Mouse (Mus musculus) gastrocnemius, adult 2 months (tissue): ENCODE data around the gene Rdh7. TPM values are rescaled to one million over a fixed set of nuclear protein-coding genes. Genes with fewer than 3 reads are reported as not detected.
"Not testable (repeated sequence)": the region's sequence is repeated elsewhere in the genome, so short reads cannot be mapped to it uniquely, and the experiment has no call there.

Source experiments
- DNase-seq: peaks from one replicate; pipeline ENCODE4 v3.0.0; 2022
- H3K27ac ChIP-seq: fragments of 200-600 bp; 2 replicates; pipeline ENCODE4 v1.8.1; 2022; ENCODE audit warnings: mild to moderate bottlenecking
- H3K4me3 ChIP-seq: fragments of 200-600 bp; 2 replicates; pipeline ENCODE4 v1.8.1; 2022; ENCODE audit warnings: mild to moderate bottlenecking, moderate library complexity
- CTCF ChIP-seq: fragments of 200-600 bp; IDR thresholded peaks from 2 replicates; pipeline ENCODE4 v1.8.1; 2022; ENCODE audit warnings: antibody characterized with exemption, mild to moderate bottlenecking, moderate library complexity
- intact Hi-C: fragments of 180-260 bp; cut with DNase I; formaldehyde crosslinking; loops from one replicate; pipeline ENCODE4 v1.15.1; 2025
- long read RNA-seq, 2 experiments: library from polyadenylated mRNA; stranded (forward); transcript quantifications; one replicate each; pipeline ENCODE4 v2.0.0; 2021
- total RNA-seq, 2 experiments: library from RNA; stranded (reverse); gene quantifications; 2 replicates each; pipeline ENCODE4 v1.2.3; 2021

Gene Rdh7
- total RNA-seq = not detected
- long read RNA-seq, experiment 1 = 0 reads
- long read RNA-seq, experiment 2 = 0 reads

DNA sequence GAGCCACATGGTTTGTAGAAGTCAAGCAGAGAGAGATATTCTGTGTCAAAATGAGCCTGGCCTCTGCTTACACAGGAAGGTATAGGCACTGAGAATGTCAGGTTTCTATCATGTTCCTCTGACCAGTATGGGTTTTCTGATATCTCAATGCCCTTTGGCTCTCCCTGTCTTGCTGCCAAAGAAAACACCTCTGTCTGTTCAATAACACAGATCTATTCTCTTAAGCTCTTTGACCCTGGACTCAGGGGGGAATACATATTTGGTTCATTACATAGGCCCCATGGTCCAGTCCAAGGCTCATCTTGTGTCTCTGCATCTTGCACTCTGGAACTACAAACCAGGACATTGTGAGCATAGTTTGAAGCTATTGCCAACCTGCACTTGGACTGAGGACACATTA lies at the start of gene Rdh7:
Gene Rdh7, minus strand, starts transcription at position 213 of the 400 bp plus-strand sequence.
- TF ChIP-seq CTCF = no peak
- DNase-seq = no peak
- intact Hi-C loops = no loop called here
- Histone ChIP-seq H3K27ac (no peak within 1 kb of the TSS), H3K4me3 (no peak within 1 kb of the TSS)

GRCm38 (mm10) chr10:127937428-127938010 lies 48.9 kb upstream of the Rdh7 start:
- peak; percentile 70 for TF ChIP-seq CTCF
- Histone ChIP-seq H3K27ac (peak overlapping the region; percentile 61), H3K4me3 (peak overlapping the region; percentile 45)
- intact Hi-C loops = loop anchor here (1.0 to 5.0 kb wide), 4 partner anchors 199 to 365 kb away; partner anchors contain the start of gene Zbtb39
- peak; percentile 62 for DNase-seq

DNA sequence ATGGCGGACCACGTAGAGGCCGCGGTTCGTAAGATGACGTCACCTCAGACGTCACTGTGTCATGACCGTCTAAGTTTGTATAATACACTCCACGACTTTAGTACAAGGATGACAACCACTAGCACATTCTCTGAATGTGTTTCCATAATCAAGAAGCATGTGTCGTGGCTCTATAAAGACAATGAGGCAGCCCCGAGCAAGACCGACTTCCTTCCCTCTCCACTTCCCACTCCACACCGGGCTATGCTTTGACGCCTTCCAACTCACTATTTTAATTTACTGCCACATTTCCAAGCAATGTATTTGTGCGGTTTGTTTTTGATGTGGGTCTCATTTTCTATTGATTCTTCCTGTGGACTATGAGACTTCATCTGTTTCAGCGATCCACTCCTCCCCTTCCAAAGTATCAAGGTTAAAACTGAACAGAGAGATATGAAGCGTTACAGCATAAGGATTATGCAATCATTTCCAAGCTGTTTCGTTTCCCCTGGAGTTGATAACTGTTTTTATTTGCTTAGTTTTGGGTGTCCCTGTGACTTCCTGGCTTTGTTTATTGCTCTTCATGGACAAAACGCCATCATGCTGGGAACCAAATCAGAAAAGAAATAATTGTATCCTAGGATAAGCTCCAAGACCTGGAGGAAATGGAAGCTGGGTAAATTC lies 48.3 kb upstream of the Rdh7 start:
- TF ChIP-seq CTCF = no peak

DNA sequence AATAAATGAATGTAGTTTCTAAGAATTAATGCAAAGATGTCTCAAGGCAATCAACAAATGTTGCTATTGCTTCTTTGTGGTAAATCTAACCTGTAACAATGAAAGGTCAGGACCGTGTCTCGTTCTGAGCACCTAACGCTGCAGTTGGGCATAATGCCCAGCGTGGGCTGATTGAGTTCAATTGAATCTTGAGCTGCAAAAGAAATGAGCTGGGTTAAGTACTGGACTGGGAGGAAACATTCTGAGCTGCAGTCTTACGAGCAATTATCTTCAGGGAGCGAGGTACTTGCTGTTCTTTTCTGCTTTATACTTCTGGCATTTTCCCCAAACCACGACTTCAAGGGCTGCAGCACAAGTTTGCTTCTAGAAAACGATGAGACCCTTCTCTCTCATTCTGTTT lies 47.7 kb upstream of the Rdh7 start:
- H3K27ac ChIP-seq = no peak overlapping the region
- intact Hi-C loops = loop anchor here (2.0 to 5.0 kb wide), 3 partner anchors 197 to 364 kb away; partner anchors contain the start of gene Zbtb39
- H3K4me3 ChIP-seq = no peak overlapping the region
- no peak for DNase-seq
- no peak for TF ChIP-seq CTCF

More for the DNA sequence above, 48.3 kb upstream of the Rdh7 start:
- no peak for DNase-seq
- H3K27ac ChIP-seq = peak overlapping the region; percentile 61
- H3K4me3 ChIP-seq = peak overlapping the region; percentile 45
- intact Hi-C loops = loop anchor here (1.0 to 5.0 kb wide), 4 partner anchors 198 to 365 kb away; partner anchors contain the start of gene Zbtb39

DNA sequence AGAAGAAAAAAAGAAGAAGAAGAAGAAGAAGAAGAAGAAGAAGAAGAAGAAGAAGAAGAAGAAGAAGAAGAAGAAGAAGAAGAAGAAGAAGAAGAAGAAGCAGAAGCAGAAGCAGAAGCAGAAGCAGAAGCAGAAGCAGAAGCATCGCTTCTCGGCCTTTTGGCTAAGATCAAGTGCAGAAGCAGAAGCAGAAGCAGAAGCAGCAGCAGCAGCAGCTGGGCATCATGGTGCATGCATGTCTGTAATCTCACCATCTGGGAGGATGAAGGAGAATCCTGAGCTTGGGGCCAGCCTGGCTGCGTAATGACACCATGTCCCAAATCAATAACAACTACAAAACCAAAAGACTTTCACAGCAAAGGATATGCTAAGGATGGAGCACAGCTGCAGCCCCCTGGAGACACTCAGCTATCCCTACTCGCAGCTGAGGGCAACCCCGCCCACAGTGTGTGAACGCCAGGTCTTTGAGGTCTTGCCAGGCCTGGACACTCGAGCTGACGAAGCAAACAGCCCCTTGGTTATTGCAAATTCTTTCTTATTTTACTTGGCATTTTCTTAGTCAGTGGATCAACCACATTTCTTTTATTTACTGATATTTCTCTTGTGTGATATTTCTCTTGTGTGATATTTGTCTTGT lies 43.8 kb upstream of the Rdh7 start:
- intact Hi-C loops = no loop called here
- TF ChIP-seq CTCF = no peak
- H3K4me3 ChIP-seq = no peak overlapping the region
- H3K27ac ChIP-seq = no peak overlapping the region
- peak; percentile 66 for DNase-seq

- DNase-seq = no peak
- no peak for TF ChIP-seq CTCF
- no peak overlapping the region for H3K4me3 ChIP-seq
- intact Hi-C loops = no loop called here
- H3K27ac ChIP-seq = no peak overlapping the region
Measured at GRCm38 (mm10) chr10:127927737-127928136, 39.1 kb upstream of the Rdh7 start.

DNA sequence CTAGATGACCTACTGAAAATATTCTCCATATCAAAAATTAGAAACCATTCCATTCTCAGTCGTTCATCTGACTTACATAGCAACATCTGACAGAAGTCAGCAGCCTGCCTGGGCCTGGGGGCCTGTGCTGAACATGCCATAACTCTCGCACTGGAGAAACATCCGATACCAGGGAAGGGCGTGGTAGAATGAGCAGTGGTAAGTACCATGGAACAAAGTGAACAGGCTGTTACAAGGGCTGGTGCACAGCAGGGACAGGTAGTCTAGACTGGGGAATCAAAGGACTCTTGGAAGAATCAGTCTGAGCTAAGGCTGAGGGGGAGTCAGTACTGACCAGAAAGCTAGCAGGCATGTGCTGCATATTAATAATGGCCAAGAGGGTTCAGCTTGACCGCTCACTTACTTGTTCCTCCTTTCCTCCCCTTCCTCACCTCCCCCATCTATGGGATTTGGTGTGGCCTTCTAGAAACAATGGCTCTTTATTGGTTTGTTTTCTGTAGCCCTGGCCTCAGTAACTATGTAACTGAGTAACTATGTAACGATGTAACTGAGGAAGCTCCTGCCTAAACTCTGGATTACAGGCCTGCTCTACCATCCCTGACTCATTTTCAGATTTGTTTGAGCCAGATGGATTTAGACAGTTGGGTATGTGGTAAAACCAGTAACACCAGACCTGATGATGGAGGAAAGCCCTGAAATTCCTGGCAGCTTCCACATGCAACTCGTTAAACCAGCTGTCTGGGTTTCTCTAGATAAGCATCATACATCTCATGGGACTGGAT lies 36.2 kb upstream of the Rdh7 start:
- intact Hi-C loops = no loop called here
- TF ChIP-seq CTCF = no peak
- H3K27ac ChIP-seq = no peak overlapping the region
- DNase-seq = no peak
- no peak overlapping the region for H3K4me3 ChIP-seq

- H3K4me3 ChIP-seq = no peak overlapping the region
- no peak for TF ChIP-seq CTCF
- intact Hi-C loops = no loop called here
- H3K27ac ChIP-seq = no peak overlapping the region
- no peak for DNase-seq
Measured at GRCm38 (mm10) chr10:127923024-127923423, 34.4 kb upstream of the Rdh7 start.

DNA sequence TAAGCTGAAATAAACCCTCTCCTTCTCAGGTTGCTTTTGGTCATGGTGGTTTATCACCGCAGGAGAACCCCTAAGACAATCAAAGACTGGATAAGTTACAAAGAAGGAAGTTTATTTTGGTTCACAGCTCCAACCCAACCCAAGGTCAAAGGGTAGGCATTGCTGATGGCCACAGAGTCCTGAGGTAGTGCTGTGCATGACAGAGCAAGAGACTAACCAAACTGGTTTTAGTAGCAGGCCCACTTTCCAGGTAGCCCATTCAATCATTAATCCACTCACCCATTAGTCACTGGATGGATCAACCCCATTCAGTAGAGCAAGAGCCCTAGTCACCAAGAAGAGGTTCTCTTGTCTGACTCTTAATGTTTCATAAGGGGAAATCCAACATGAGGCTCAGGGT lies 33.6 kb upstream of the Rdh7 start:
- H3K4me3 ChIP-seq = no peak overlapping the region
- no peak for DNase-seq
- TF ChIP-seq CTCF = no peak
- H3K27ac ChIP-seq = no peak overlapping the region
- intact Hi-C loops = no loop called here

DNA sequence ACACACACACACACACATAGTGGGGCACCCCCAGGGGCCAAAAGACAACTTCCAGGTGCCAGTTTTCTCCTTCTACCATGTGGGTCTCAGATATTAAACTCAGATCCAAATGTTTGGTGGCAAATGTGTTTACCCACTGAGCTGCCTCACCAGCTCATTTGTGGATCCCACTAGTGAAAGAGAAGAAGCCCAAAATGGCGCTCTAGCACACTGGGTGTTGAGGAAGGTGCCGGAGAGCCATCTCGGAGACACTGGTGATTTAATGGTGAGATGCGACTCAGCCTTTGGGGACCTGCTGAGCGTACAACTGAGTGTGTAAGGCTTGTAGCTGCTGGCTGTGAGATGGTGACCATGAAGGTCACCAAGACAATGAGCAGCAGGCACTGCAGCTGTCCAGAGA lies 29.0 kb upstream of the Rdh7 start:
- no peak for TF ChIP-seq CTCF
- no peak overlapping the region for H3K27ac ChIP-seq
- H3K4me3 ChIP-seq = no peak overlapping the region
- DNase-seq = no peak
- intact Hi-C loops = no loop called here

GRCm38 (mm10) chr10:127917183-127917582 lies 28.6 kb upstream of the Rdh7 start:
- DNase-seq, H3K27ac ChIP-seq, H3K4me3 ChIP-seq, intact Hi-C loops: not testable (repeated sequence)

DNA sequence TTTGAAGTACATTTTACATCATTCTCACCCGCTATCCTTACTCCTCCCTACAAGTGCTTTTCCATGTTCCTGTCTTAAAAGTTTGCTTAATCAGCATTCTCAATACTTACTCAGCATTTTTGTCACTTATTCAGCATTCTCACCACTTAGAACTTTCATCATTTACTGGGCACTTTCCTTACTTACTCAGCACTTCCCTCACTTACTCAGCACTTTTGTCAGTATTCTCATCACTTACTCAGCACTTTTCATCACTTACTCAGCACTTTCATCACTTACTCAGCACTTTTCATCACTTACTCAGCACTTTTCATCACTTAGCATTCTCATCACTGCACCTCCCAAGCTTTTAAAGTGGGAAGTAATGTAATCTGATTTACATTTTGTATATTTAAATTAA lies 27.0 kb upstream of the Rdh7 start:
- no peak for TF ChIP-seq CTCF
- no peak overlapping the region for H3K4me3 ChIP-seq
- no peak overlapping the region for H3K27ac ChIP-seq
- DNase-seq = no peak
- intact Hi-C loops = no loop called here
